Mouse (Mus musculus) heart, postnatal 0 days (tissue): ENCODE results near the gene Cfap45. TPM values are rescaled to one million over a fixed set of nuclear protein-coding genes. Genes with fewer than 3 reads are reported as not detected.
A peak's percentile ranks its signal among the peaks of the same experiment; 100 is the strongest.

Experiments
- ATAC-seq: fragments of 200-750 bp; cut with Nextera tagmentation; 2 replicates; pipeline ENCODE4 v1.8.0; 2017; ENCODE audit warnings: low read depth, moderate number of reproducible peaks, moderate library complexity; ENCODE audit not compliant: insufficient read depth
- DNase-seq: peaks from one replicate; pipeline ENCODE4 v3.0.0-alpha.2; 2016; ENCODE audit warnings: low spot score
- H3K27ac ChIP-seq: fragments of 300-500 bp; sonication (generic); 2 replicates; pipeline ENCODE4 v1.5.1; 2014; ENCODE audit warnings: low read depth, mild to moderate bottlenecking
- H3K27me3 ChIP-seq: fragments of 300-500 bp; sonication (generic); 2 replicates; pipeline ENCODE4 v1.6.1; 2014; ENCODE audit warnings: low read length, mixed read lengths; ENCODE audit not compliant: control insufficient read depth, insufficient read depth
- H3K36me3 ChIP-seq: fragments of 300-500 bp; sonication (generic); replicated peaks from 2 replicates; pipeline ENCODE4 v1.6.1; 2014; ENCODE audit warnings: low read length, mixed read lengths; ENCODE audit not compliant: control insufficient read depth, insufficient read depth
- H3K4me1 ChIP-seq: fragments of 300-500 bp; sonication (generic); 2 replicates; pipeline ENCODE4 v1.6.1; 2014; ENCODE audit warnings: antibody characterized with exemption; ENCODE audit not compliant: control insufficient read depth, insufficient read depth
- H3K4me2 ChIP-seq: fragments of 300-500 bp; sonication (generic); 2 replicates; pipeline ENCODE4 v1.6.1; 2014; ENCODE audit warnings: low read depth, mild to moderate bottlenecking, low read length, moderate library complexity
- H3K4me3 ChIP-seq: fragments of 300-500 bp; sonication (generic); 2 replicates; pipeline ENCODE4 v1.5.1; 2014; ENCODE audit warnings: low read depth, low read length
- H3K9ac ChIP-seq: fragments of 300-500 bp; sonication (generic); replicated peaks from 2 replicates; pipeline ENCODE4 v1.6.1; 2014; ENCODE audit warnings: low read depth, low read length, mixed read lengths
- H3K9me3 ChIP-seq: fragments of 300-500 bp; sonication (generic); replicated peaks from 2 replicates; pipeline ENCODE4 v1.6.1; 2016; ENCODE audit warnings: low read length; ENCODE audit not compliant: control insufficient read depth
- CTCF ChIP-seq: IDR thresholded peaks from 2 replicates; pipeline ENCODE4 v1.5.1; 2016; ENCODE audit warnings: antibody characterized with exemption, control low read depth, low read depth
- EP300 ChIP-seq: IDR thresholded peaks from 2 replicates; pipeline ENCODE4 v1.6.1; 2016; ENCODE audit warnings: antibody characterized with exemption, low read depth
- WGBS: fragments of 180-500 bp; shearing (Covaris S2); extraction: QIAGEN DNeasy Blood & Tissue Kit; methylation state at CpG from one replicate; pipeline ENCODE4 v1.1.7; 2014; 5-methylcytosine and 5-hydroxymethylcytosine counted together
- polyA plus RNA-seq: library from polyadenylated mRNA; unstranded; fragments of >200 nt; fragmentation: Nextera tagmentation; extraction: Ambion mirVana; gene quantifications from 2 replicates; pipeline ENCODE4 v1.2.1, GENCODE M21; 2015
- total RNA-seq: library from RNA; depleted of rRNA; stranded (reverse); fragments of >200 nt; gene quantifications from 2 replicates; pipeline ENCODE4 v1.2.3, GENCODE M21; 2014; ENCODE audit warnings: low replicate concordance; rRNA removed

The Cfap45 gene
- total RNA-seq = 3.6 and 6.6 TPM in 2 replicates
- 2.3 and 2.6 TPM in 2 replicates for polyA plus RNA-seq

- WGBS = 5% methylated on average over 28 of the region's 28 CpGs
- no peak for TF ChIP-seq CTCF
- TF ChIP-seq EP300 = no peak
- ATAC-seq (peak; percentile 65), DNase-seq (peak; percentile 87)
- Histone ChIP-seq H3K27ac (peak within 1 kb of the TSS; percentile 46; the same call in 1 of the 2 replicates), H3K4me1 (peaks cover 7% of the 10 kb centered on the region; the same call in 1 of the 2 replicates), H3K4me2 (peak within 1 kb of the TSS; percentile 64), H3K4me3 (peak within 1 kb of the TSS; percentile 46), H3K9ac (no peak within 1 kb of the TSS; the same call in 1 of the 2 replicates), H3K27me3 (peaks cover under 1% of the 10 kb centered on the region; the same call in 1 of the 2 replicates), H3K9me3 (0 out of 2 replicates have a peak, but pooled peaks cover 3% of the 10 kb centered on the region), H3K36me3 (no peaks in the 10 kb centered on the region)
These were observed at the start of gene Cfap45 for GRCm38 (mm10) chr1:172520576-172521440. Gene Cfap45 (plus strand): TSS chr1:172520801.

- Histone ChIP-seq H3K4me1 (no peaks in the 10 kb centered on the region), H3K9ac (no peak overlapping the region), H3K9me3 (no peaks in the 10 kb centered on the region), H3K4me2 (no peak overlapping the region), H3K27ac (no peak overlapping the region), H3K4me3 (no peak overlapping the region), H3K27me3 (no peaks in the 10 kb centered on the region), H3K36me3 (no peaks in the 10 kb centered on the region)
- TF ChIP-seq CTCF (no peak), EP300 (no peak)
- DNase-seq = no peak
- ATAC-seq = no peak
These were observed 47.7 kb upstream of the Cfap45 start for GRCm38 (mm10) chr1:172472909-172473308.

- no peak for ATAC-seq
- WGBS = 79% methylated on average over 3 of the region's 3 CpGs
- H3K4me3 ChIP-seq = no peak overlapping the region
These were observed 46.4 kb upstream of the Cfap45 start for GRCm38 (mm10) chr1:172474196-172474595.

GRCm38 (mm10) chr1:172475054-172475741, 45.4 kb upstream of the Cfap45 start, which contains the start of gene Slamf9:
Gene Slamf9 (plus strand): TSS chr1:172475358.
- DNase-seq = peak; percentile 30
- Histone ChIP-seq H3K4me3 (no peak within 1 kb of the TSS), H3K4me2 (no peak within 1 kb of the TSS), H3K27me3 (no peaks in the 10 kb centered on the region), H3K36me3 (no peaks in the 10 kb centered on the region), H3K27ac (no peak within 1 kb of the TSS), H3K9ac (no peak within 1 kb of the TSS), H3K9me3 (no peaks in the 10 kb centered on the region), H3K4me1 (no peaks in the 10 kb centered on the region)
- WGBS = 43% methylated on average over 7 of the region's 7 CpGs
- no peak for TF ChIP-seq CTCF
- TF ChIP-seq EP300 = no peak
- ATAC-seq = peak; percentile 63

More at GRCm38 (mm10) chr1:172474196-172474595, 46.4 kb upstream of the Cfap45 start:
- DNase-seq = no peak
- H3K9me3 ChIP-seq = no peaks in the 10 kb centered on the region
- TF ChIP-seq EP300 (no peak), CTCF (no peak)
- no peak overlapping the region for H3K4me2 ChIP-seq
- no peaks in the 10 kb centered on the region for H3K27me3 ChIP-seq
- no peak overlapping the region for H3K9ac ChIP-seq
- no peaks in the 10 kb centered on the region for H3K4me1 ChIP-seq
- no peaks in the 10 kb centered on the region for H3K36me3 ChIP-seq
- no peak overlapping the region for H3K27ac ChIP-seq

- Histone ChIP-seq H3K4me1 (peaks cover 4% of the 10 kb centered on the region), H3K27me3 (no peaks in the 10 kb centered on the region), H3K27ac (no peak overlapping the region), H3K4me3 (no peak overlapping the region), H3K36me3 (no peaks in the 10 kb centered on the region), H3K9ac (no peak overlapping the region), H3K9me3 (no peaks in the 10 kb centered on the region), H3K4me2 (no peak overlapping the region)
- ATAC-seq (no peak), DNase-seq (no peak)
- 68% methylated on average over 5 of the region's 5 CpGs for WGBS
- TF ChIP-seq CTCF = no peak
- no peak for TF ChIP-seq EP300
These were observed 42.6 kb upstream of the Cfap45 start for GRCm38 (mm10) chr1:172478020-172478419.
